Mouse (Mus musculus) heart, embryonic 14.5 days (tissue): ENCODE data around the gene Cyp2b19. TPM values are rescaled to one million over a fixed set of nuclear protein-coding genes. Genes with fewer than 3 reads are reported as not detected.
"Not testable (repeated sequence)": the region's sequence is repeated elsewhere in the genome, so short reads cannot be mapped to it uniquely, and the experiment has no call there.

Experiments used
- ATAC-seq: fragments of 200-750 bp; cut with Nextera tagmentation; 2 replicates; pipeline ENCODE4 v1.8.0; 2017; ENCODE audit warnings: low read depth, moderate TSS enrichment; ENCODE audit not compliant: insufficient number of reproducible peaks, insufficient read depth, low FRiP score
- H3K27ac ChIP-seq, 2 experiments: fragments of 200-500 bp in 1 of 2; fragments of 300-500 bp in 1 of 2; sonication (generic) in 1 of 2; replicated peaks in 1 of 2; 2 replicates each; pipeline ENCODE4 v1.5.1; 2012 to 2014; ENCODE audit warnings: low read depth in 2 of 2, low read length in 2 of 2, control low read depth in 1 of 2, mild to moderate bottlenecking in 1 of 2, mixed read lengths in 1 of 2; ENCODE audit not compliant: control insufficient read depth in 1 of 2, insufficient read depth in 1 of 2
- H3K27me3 ChIP-seq: fragments of 300-500 bp; sonication (generic); 2 replicates; pipeline ENCODE4 v1.6.1; 2014; ENCODE audit warnings: mild to moderate bottlenecking, low read length, control low read depth; ENCODE audit not compliant: control insufficient read depth, insufficient read depth
- H3K36me3 ChIP-seq: fragments of 300-500 bp; sonication (generic); 2 replicates; pipeline ENCODE4 v1.6.1; 2014; ENCODE audit warnings: mild to moderate bottlenecking, control low read depth, low read length, mixed read lengths; ENCODE audit not compliant: control insufficient read depth, insufficient read depth
- H3K4me1 ChIP-seq, 2 experiments: fragments of 200-500 bp in 1 of 2; fragments of 300-500 bp in 1 of 2; sonication (generic) in 1 of 2; 2 replicates each; pipeline ENCODE4 v1.6.1; 2012 to 2014; ENCODE audit warnings: low read length in 2 of 2, control low read depth in 1 of 2, mixed read lengths in 1 of 2; ENCODE audit not compliant: control insufficient read depth in 2 of 2, insufficient read depth in 2 of 2
- H3K4me2 ChIP-seq: fragments of 300-500 bp; sonication (generic); 2 replicates; pipeline ENCODE4 v1.6.1; 2014; ENCODE audit warnings: mild to moderate bottlenecking, low read length
- H3K4me3 ChIP-seq, 2 experiments: fragments of 200-500 bp in 1 of 2; fragments of 300-500 bp in 1 of 2; sonication (generic) in 1 of 2; 2 replicates each; pipeline ENCODE4 v1.5.1; 2012 to 2014; ENCODE audit warnings: low read length in 2 of 2, mild to moderate bottlenecking in 2 of 2, control low read depth in 1 of 2, low read depth in 1 of 2, moderate library complexity in 1 of 2; ENCODE audit not compliant: control insufficient read depth in 1 of 2, insufficient read depth in 1 of 2
- H3K9ac ChIP-seq: fragments of 300-500 bp; sonication (generic); 2 replicates; pipeline ENCODE4 v1.6.1; 2014; ENCODE audit warnings: mild to moderate bottlenecking, low read length
- H3K9me3 ChIP-seq: fragments of 300-500 bp; sonication (generic); 2 replicates; pipeline ENCODE4 v1.6.1; 2016; ENCODE audit warnings: low read length, control low read depth; ENCODE audit not compliant: control insufficient read depth
- WGBS: fragments of 180-500 bp; shearing (Covaris S2); extraction: QIAGEN DNeasy Blood & Tissue Kit; methylation state at CpG from one replicate; pipeline ENCODE4 v1.1.7; 2014; 5-methylcytosine and 5-hydroxymethylcytosine counted together
- polyA plus RNA-seq: library from polyadenylated mRNA; unstranded; fragments of >200 nt; fragmentation: Nextera tagmentation; extraction: Ambion mirVana; gene quantifications from 2 replicates; pipeline ENCODE4 v1.2.1, GENCODE M21; 2014

Gene Cyp2b19
- polyA plus RNA-seq, 1 experiment from 2014 or later: not detected

DNA sequence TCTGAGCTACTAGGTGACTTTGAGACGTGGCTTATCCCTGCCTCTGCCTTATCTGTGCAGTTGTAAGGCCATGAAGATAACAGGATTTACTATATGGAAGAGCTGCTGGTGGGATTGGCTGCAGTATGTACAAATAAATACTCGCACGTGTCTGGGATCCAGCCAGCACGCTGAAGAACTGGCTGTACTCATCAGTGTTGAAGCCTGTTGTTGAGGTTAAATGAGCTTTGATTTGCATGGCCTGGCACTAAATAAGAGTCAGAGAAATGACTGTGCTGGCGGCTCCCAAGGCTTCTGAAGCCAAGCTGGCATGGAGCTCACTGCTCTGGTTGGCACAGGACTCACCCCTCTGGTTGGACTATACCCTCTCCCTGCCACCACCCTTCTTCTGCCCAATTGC is 26.2 kb downstream of the Cyp2b19 start:
- no peaks in the 10 kb centered on the region for H3K9me3 ChIP-seq
- no peaks in the 10 kb centered on the region for H3K4me1 ChIP-seq
- no peak overlapping the region for H3K27ac ChIP-seq
- no peak overlapping the region for H3K4me3 ChIP-seq
- WGBS: 41% methylated on average over 5 of the region's 5 CpGs
- no peak overlapping the region for H3K9ac ChIP-seq
- no peaks in the 10 kb centered on the region for H3K27me3 ChIP-seq
- no peak overlapping the region for H3K4me2 ChIP-seq
- no peaks in the 10 kb centered on the region for H3K36me3 ChIP-seq
- ATAC-seq: no peak

DNA sequence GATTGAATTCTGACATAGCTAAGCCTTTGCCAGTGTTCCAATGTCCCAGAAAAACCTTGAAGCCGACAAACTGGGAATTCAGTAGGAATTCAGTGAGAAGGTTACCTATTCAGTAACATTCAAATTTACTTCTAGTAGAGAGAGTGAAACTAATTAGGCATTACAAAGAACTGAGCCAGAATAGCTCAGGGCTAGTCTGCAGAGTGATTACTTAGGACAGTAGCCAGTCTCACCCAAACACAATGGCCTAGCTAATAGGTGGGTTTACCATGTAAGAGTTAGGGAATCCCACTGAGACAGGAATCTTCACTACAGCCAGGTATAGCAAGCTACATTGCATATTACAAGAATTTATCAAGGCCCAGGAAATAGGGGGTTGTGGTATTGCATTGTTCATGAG is 29.1 kb downstream of the Cyp2b19 start:
- WGBS: 75% methylated on average over 1 of the region's 1 CpGs

DNA sequence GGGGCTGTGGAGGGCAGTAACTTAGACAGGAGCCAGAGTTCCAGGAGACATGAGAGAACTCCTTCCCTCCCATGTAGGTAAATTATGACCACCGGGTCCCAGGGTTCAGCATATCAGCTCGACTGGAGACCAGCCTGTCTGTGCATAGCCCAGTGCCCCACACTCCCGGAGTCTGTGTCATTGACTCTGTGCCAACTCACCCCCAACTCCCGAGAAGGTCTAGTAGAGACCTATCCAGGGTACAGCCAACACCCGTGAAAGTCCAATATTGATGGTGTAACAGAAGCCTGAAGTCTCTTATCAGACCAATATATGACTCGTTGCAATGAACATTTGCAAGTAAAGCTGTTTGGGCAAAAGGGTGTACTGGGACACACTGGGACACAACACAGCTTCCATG is 33.0 kb downstream of the Cyp2b19 start:
- Histone ChIP-seq H3K36me3 (no peaks in the 10 kb centered on the region), H3K4me3 (no peak overlapping the region), H3K9me3 (no peaks in the 10 kb centered on the region), H3K27me3 (no peaks in the 10 kb centered on the region), H3K27ac (no peak overlapping the region), H3K4me2 (no peak overlapping the region), H3K4me1 (no peaks in the 10 kb centered on the region), H3K9ac (no peak overlapping the region)
- 53% methylated on average over 6 of the region's 6 CpGs for WGBS
- no peak for ATAC-seq

More for the DNA sequence above, 29.1 kb downstream of the Cyp2b19 start:
- H3K36me3 ChIP-seq, H3K27ac ChIP-seq, H3K4me2 ChIP-seq, H3K4me1 ChIP-seq, H3K9me3 ChIP-seq, ATAC-seq, H3K9ac ChIP-seq, H3K27me3 ChIP-seq, H3K4me3 ChIP-seq: not testable (repeated sequence)

DNA sequence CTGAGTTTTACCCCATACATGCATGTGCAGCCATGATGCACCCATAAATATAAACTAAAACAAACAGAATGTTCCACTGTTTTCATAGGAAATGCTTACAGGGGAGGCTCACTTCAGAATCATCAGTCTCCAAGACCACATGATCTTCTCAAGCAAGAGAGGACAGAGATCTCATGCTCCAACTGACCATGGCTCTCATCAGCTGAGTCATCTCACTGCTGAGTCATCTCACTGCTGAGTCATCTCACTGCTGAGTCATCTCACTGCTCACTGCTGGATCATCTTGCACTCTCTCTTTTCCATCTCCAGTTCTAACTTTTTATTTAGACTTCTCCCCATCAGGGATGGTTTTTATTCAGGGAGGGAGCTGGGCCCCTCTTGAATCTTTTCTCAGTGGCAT is 43.2 kb downstream of the Cyp2b19 start:
- Histone ChIP-seq H3K27ac (no peak overlapping the region), H3K9ac (no peak overlapping the region), H3K9me3 (no peaks in the 10 kb centered on the region), H3K36me3 (no peaks in the 10 kb centered on the region), H3K4me2 (no peak overlapping the region), H3K27me3 (no peaks in the 10 kb centered on the region), H3K4me1 (no peaks in the 10 kb centered on the region), H3K4me3 (no peak overlapping the region)
- ATAC-seq: no peak

DNA sequence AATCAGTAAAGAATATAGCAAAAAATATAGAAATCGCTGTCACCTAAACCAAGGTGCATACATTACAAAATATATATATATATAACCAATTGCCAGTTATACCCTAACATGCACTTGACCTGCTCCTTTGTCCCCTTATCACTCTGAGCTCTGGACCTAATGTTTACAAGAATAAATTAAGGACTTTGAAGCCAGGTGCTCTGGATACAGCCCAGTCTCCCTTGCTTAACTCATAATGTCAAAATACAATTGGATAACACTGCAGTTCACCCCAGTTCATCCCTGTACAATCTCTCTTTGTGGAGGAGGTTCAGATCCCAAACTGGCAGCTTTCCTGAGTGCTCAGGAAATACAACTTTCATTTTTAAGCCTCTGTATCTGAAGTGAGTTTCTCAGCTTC is 44.1 kb downstream of the Cyp2b19 start:
- H3K9ac ChIP-seq: no peak overlapping the region
- H3K27me3 ChIP-seq: no peaks in the 10 kb centered on the region
- ATAC-seq: no peak
- H3K4me2 ChIP-seq: no peak overlapping the region
- no peaks in the 10 kb centered on the region for H3K4me1 ChIP-seq
- no peak overlapping the region for H3K27ac ChIP-seq
- H3K9me3 ChIP-seq: no peaks in the 10 kb centered on the region
- no peak overlapping the region for H3K4me3 ChIP-seq
- 81% methylated on average over 1 of the region's 1 CpGs for WGBS
- H3K36me3 ChIP-seq: no peaks in the 10 kb centered on the region

DNA sequence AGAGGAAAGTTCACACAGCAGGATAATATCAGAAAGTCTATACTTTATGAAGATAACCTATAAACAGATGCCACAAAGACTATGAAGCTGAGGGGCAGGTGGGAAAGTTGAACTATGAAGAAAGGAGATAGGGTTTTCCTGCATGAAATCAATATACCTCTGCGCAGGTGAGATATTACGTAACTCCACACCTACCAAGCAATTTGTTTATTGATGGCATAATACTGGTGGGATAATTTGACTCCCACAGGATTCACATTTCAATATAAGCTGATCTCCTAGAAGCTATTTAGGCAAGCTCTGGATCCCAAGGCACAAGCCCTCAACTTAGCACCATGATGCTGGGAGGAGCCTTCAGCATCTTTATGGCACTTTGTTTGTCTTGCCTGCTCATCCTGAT is 51.6 kb downstream of the Cyp2b19 start, which contains the start of gene Cyp2g1:
Gene Cyp2g1 (plus strand): TSS at position 301 of the 400 bp plus-strand sequence.
- H3K9me3 ChIP-seq: no peaks in the 10 kb centered on the region
- no peak within 1 kb of the TSS for H3K27ac ChIP-seq
- WGBS: 87% methylated on average over 2 of the region's 2 CpGs
- no peaks in the 10 kb centered on the region for H3K27me3 ChIP-seq
- no peaks in the 10 kb centered on the region for H3K4me1 ChIP-seq
- no peak within 1 kb of the TSS for H3K4me3 ChIP-seq
- ATAC-seq: no peak
- H3K9ac ChIP-seq: no peak within 1 kb of the TSS
- no peaks in the 10 kb centered on the region for H3K36me3 ChIP-seq
- no peak within 1 kb of the TSS for H3K4me2 ChIP-seq

Other genes starting within 250 kb of the Cyp2b19 start
- gene Nlrp9a, start 222.1 kb upstream of the Cyp2b19 start, polyA plus RNA-seq: not detected in 2 replicates
- not detected in 2 replicates for gene Vmn1r185, start 138.7 kb upstream of the Cyp2b19 start, polyA plus RNA-seq
- not detected in 2 replicates for gene Cyp2b23, start 70.7 kb upstream of the Cyp2b19 start, polyA plus RNA-seq
- gene Cyp2g1, start 51.8 kb downstream of the Cyp2b19 start, polyA plus RNA-seq: not detected in 2 replicates
- not detected in 2 replicates for gene Cyp2a5, start 78.2 kb downstream of the Cyp2b19 start, polyA plus RNA-seq
- gene Cyp2a22, start 182.2 kb downstream of the Cyp2b19 start, polyA plus RNA-seq: not detected in 2 replicates